Mouse (Mus musculus) fat pad, adult 2 months (tissue): Measurements from ENCODE around the gene Ankrd63.
"Not testable (repeated sequence)": the region's sequence is repeated elsewhere in the genome, so short reads cannot be mapped to it uniquely, and the experiment has no call there.

ENCODE experiments used
- DNase-seq: peaks from one replicate; pipeline ENCODE4 v3.0.0-alpha.2; 2011; ENCODE audit warnings: low read depth, low spot score; ENCODE audit errors: extremely low read depth

The Ankrd63 gene

DNA sequence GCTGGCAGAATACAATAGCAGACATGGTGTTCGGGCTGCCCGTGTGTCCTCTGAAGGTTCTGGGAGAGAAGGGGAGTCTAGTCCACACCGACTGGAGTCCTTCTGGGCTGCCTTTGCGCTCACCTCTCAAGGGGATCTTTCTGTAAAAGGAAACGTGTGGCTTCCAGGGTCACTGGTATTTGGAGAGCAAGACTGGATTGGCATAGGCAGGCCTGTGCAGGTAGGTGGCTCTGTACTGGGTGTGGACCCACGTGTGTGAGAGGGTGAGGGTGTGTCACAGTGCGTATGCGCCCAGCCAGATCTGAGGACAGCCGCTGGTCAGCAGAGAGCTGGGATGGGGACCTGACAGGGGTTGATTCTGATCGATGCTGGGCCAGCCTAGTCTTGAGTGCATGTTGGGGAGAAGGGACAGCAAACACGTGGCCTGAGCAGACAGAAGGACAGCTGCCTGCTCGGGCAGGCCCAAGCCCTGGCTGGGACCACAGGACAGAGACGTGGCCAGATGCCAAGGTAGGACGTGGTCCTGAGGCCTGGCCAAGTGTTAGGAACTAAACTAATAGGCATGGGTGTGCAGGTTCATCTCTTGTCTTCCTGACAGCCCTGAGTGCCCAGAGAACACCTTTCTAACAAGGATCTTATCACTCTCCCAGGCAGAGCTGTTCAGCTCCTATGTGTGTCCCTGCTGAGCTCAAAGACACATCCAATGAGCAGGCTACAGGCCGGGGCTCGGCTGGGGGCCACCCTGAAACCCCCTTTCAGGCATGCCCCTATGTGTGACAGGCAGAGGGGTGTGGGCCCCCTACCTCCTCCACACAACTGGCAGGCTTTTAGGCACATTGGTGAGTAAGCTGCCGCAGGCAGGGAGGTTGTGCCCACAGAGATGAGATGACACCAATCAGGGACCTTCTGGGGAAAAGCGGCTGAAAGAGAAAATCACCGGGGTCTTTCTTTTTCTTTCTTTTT is 39.7 kb downstream of the Ankrd63 start:
- DNase-seq: no peak

DNA sequence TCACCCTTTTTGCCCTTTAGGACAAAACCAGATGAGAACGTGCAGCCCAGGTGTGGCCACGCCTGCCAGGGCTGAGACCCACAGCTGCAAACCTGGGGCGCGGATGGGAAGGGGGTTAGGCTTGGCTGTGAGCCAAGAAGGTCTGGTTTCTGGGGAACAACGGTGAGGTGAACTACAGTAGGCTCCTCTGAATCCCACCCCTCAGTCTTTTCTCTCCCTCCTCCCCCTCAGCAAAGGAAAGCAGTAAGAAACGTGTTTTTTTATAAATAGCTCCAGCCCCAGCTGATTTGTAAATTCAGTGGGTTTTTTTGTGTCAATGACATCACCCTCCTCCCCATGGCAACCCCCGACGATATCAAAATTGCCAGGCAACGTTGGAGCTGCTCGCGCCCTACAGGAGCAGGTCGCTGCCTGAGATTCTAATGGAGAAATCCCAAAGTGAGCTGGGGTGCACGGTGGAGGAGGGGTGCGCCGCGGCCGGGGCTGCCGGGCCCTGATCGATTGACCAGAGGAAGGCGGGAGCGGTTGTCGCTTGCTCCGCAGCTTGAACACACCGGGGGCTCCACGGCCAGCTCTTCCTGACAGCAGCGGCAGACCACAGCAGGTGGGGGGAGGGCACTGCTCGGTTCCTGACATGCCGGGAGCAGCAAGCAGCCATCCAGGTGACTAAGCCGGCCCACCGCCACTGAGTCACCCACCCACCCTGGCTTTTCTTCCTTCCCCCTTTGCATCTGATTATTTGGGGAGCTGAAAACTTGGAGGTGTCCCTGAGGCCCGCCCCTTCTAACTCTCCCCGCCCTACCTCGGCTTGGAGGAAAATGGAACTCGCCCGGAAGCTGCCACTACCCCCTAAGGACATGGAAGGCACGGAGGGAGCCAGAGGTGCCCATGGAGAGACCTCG is 40.6 kb downstream of the Ankrd63 start, which contains the start of gene Pak6:
TSS of gene Pak6 (plus strand) at position 402 of the 902 bp plus-strand sequence.
- no peak for DNase-seq

DNA sequence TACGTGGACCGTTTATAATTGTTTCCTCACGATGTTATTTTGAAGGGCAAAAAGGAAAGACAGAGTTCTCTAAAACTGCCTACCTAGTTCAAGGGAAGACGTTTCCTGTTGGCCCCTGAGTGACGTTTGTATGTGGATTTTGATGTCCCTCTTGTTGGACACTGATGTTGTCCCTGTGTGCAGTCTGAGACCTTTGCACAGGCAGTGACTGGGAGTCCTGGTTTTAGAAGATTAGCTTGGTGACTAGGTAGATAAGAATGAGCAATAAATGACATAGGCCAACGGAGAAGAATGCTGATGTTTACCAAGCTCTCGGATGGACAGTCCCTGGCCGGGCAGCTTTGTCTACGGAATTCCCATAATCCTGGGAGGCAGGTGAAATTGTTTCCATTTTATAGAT is 41.9 kb downstream of the Ankrd63 start:
- no peak for DNase-seq

GRCm38 (mm10) chr2:118659998-118660452 is 43.7 kb downstream of the Ankrd63 start:
- DNase-seq: no peak

DNA sequence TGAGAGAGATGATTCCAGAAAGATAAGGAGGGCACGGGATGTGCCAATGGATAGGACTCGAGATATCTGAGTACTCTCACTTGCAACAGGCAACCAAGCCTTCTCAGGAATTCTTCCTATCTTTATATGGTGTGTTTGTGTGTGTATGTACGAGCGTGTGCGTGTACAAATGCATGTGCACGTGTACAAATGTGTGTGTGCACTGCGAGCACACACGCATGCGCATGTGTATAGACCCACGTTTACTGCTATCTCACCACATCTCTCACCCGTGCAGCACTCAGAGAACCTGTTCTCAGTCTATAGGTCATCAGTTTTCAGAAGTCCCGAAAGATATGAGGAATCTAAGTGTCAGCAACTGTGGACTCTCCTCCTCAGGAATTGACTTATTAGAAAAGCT is 44.3 kb downstream of the Ankrd63 start:
- no peak for DNase-seq

- no peak for DNase-seq
These were observed 44.7 kb downstream of the Ankrd63 start for GRCm38 (mm10) chr2:118659077-118659476.

GRCm38 (mm10) chr2:118658457-118658856 is 45.3 kb downstream of the Ankrd63 start:
- no peak for DNase-seq

DNA sequence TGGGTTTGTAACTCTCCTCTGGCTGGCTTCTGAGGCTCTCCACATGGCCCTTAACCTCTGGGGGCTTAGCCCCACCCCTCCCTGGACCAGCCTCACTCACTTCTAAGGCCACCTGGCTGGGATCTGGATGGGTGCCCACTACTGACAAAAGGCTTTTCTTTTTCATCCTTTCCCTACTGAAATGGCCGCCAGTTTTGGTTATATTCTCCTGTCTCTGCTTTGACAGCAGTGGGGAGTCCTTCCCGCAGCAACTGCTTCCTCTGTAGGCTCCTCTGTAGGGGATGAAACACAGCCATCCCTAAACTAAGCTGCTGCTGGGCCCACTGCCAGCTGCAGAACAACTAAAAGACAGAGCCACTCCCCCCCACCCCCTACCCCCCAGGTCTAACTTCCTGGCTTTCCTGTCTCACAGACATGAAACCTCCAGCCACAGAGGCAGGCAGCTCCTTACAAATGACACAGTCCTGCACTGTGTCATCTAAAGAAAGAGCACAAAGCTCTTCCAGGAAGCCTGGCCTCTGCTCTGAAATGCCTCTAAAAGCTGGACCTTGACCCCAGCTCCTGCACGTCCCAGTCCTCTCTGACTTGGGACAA is 47.0 kb downstream of the Ankrd63 start:
- DNase-seq: no peak

DNA sequence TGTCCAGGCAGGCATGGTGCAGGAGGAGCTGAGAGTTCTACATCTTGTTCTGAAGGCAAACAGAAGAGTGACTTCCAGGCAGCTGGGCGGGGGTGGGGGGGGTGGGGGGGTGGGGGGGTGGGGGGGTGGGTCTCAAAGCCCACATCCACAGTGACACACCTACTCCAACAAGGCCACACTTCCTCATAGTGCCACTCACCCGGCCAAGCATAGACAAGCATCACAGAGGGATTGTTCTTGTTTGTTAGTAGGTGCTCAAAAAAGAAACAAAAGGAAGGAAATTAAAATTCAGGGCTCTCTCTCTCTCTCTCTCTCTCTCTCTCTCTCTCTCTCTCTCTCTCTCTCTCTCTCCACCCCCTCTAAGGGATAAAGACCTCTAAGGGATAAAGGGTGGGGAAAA is 53.1 kb downstream of the Ankrd63 start:
- not testable (repeated sequence) for DNase-seq
